Mouse (Mus musculus) embryonic fibroblast, embryonic 13.5 days (primary cell): ENCODE measurements around the gene Dbp.

Experiments
- CTCF ChIP-seq: IDR thresholded peaks from 2 replicates; pipeline ENCODE4 v1.5.1; 2011; ENCODE audit warnings: mild to moderate bottlenecking, control low read depth, low read length, moderate library complexity, borderline replicate concordance; ENCODE audit not compliant: insufficient read depth
- POLR2A ChIP-seq: IDR thresholded peaks from 2 replicates; pipeline ENCODE4 v1.6.1; 2011; ENCODE audit warnings: low read depth, mild to moderate bottlenecking, control low read depth, low read length, moderate library complexity

DNA sequence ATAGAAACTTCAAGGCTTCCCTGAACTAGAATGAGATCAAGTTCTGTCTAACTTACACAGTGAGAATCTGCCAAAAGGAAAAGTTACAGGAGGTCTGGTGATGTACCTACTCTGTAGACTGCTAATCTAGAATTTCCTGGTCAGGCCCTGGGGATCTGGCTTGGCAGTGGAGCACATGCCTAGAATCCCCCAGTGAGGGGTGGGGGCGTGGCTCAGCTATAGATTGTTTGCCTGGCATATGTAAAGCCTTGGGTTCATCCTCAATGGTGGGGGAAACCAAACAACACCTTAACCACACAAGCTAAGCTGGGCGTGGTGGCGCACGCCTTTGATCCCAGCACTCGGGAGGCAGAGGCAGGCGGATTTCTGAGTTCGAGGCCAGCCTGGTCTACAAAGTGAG is 7.0 kb upstream of the Dbp start:
- TF ChIP-seq CTCF (no peak), POLR2A (no peak)
